Mouse (Mus musculus) spleen, adult 2 months (tissue): Measurements from ENCODE around the gene Gng12. TPM values are rescaled to one million over a fixed set of nuclear protein-coding genes. Genes with fewer than 3 reads are reported as not detected.
A peak's percentile ranks its signal among the peaks of the same experiment; 100 is the strongest.

Source experiments
- DNase-seq, 2 experiments: peaks; one replicate each; pipeline versions ENCODE4 v3.0.0 to v3.0.0-alpha.2; 2012 to 2021; ENCODE audit warnings: low spot score in 2 of 2, low read depth in 1 of 2
- H3K27ac ChIP-seq: fragments of 200-500 bp; 2 replicates; pipeline ENCODE4 v1.5.1; 2012; ENCODE audit warnings: low read length, inconsistent platforms; ENCODE audit not compliant: insufficient read depth
- H3K27me3 ChIP-seq: fragments of 200-500 bp; 2 replicates; pipeline ENCODE4 v1.6.1; 2012; ENCODE audit warnings: mild to moderate bottlenecking, moderate library complexity, low read length, inconsistent platforms; ENCODE audit not compliant: control insufficient read depth, insufficient read depth
- H3K36me3 ChIP-seq: fragments of 200-500 bp; 2 replicates; pipeline ENCODE4 v1.6.1; 2012; ENCODE audit warnings: mild to moderate bottlenecking, low read length, inconsistent platforms; ENCODE audit not compliant: control insufficient read depth, insufficient read depth
- H3K4me1 ChIP-seq: fragments of 200-500 bp; 2 replicates; pipeline ENCODE4 v1.6.1; 2011; ENCODE audit warnings: inconsistent platforms; ENCODE audit not compliant: control insufficient read depth, insufficient read depth, insufficient read length
- H3K4me3 ChIP-seq: fragments of 200-500 bp; 2 replicates; pipeline ENCODE4 v1.5.1; 2011; ENCODE audit warnings: mild to moderate bottlenecking, inconsistent platforms; ENCODE audit not compliant: insufficient read depth, insufficient read length; ENCODE audit errors: extremely low read depth
- CTCF ChIP-seq: fragments of 200-500 bp; IDR thresholded peaks from 2 replicates; pipeline ENCODE4 v1.5.1; 2011; ENCODE audit warnings: mild to moderate bottlenecking, inconsistent platforms; ENCODE audit not compliant: insufficient read depth, insufficient read length, insufficient replicate concordance; ENCODE audit errors: extremely low read depth
- POLR2A ChIP-seq: fragments of 200-500 bp; IDR thresholded peaks from 2 replicates; pipeline ENCODE4 v1.6.1; 2011; ENCODE audit warnings: low read depth, low read length, inconsistent platforms
- WGBS: fragments of 180-500 bp; shearing (Covaris S2); methylation state at CpG from one replicate; pipeline ENCODE4 v1.1.7; 2018; 5-methylcytosine and 5-hydroxymethylcytosine counted together
- polyA plus RNA-seq: library from polyadenylated mRNA; depleted of rRNA; stranded (reverse); fragments of >200 nt; gene quantifications from 2 replicates; pipeline ENCODE4 v1.2.3, GENCODE M21; 2012

Gene Gng12
- polyA plus RNA-seq, 1 experiment: 6.9 TPM

DNA sequence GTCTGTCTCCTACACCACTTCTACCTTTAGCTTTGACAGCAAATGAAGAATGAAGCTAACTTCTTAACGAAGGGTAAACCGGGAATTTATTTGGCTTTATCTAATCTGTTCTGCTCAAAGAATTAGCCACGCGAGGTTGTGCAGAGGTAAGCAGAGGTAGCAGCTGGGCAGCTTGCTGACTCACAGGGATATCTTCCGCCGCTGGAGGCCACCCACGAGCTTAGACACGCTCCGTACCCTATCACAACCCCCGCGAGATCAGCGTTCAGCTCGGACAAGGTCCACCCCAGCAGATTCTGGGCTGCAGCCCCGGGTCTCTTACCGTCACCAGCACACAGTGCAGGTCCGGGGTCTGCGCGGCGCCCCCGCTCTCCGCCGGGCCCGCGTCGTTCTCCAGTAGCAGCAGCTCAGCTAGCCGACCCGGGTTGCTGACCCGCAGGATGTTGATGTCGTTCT lies 140.2 kb downstream of the Gng12 start:
- DNase-seq: peak; percentile 47 to 80
- Histone ChIP-seq H3K36me3 (peaks cover 5% of the 10 kb centered on the region; the same call in 1 of the 2 replicates), H3K4me3 (peak overlapping the region; percentile 82), H3K27me3 (no peaks in the 10 kb centered on the region; the same call in 1 of the 2 replicates), H3K4me1 (0 out of 2 replicates have a peak, but pooled peaks cover 4% of the 10 kb centered on the region), H3K27ac (peak overlapping the region; percentile 68)
- under 1% methylated on average over 29 of the region's 29 CpGs for WGBS
- TF ChIP-seq CTCF (peak; percentile 69; the same call in 1 of the 2 replicates), POLR2A (no peak)

DNA sequence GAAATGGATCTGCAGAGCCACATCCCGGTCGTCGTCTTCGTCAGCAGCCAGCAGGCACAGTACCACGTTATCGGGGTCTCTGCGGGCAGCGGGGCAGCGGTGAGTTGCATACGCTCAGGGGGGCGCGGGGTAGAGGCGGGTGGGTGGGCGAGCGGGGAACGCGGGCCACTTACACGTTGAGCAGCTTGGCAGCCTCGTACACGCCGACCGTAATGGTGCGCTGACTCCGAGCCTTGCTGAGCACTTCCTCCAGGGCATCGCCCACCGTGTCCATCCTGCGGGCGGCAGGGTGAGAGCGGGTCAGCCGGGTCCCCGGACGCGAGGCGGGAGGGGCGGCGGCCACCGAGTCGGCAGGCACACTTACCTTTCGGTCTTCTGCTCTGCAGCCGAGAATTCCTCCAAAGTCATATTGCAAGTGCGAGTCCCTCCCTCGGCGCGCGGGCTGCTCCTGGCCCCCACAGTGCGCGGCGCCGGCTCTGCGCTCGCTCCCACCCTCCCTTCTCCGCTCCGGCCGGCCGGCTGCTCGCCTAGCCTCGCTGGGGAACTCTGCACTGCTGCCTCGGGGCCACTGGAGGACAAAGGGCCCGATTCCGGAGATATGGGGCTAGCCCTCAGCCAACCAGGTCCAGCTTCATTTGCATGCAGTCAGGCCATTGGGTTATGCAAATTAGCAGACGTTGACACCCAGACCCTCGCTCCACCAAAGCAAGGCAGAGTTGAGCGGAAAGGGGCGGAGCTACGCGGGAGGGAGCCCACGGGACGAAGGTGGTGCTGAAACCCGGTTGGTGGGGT lies 140.8 kb downstream of the Gng12 start, which contains the start of gene Gadd45a:
Gene Gadd45a, minus strand, starts transcription at position 621 of the 792 bp plus-strand sequence.
- Histone ChIP-seq H3K36me3 (peaks cover 5% of the 10 kb centered on the region; the same call in 1 of the 2 replicates), H3K27me3 (no peaks in the 10 kb centered on the region; the same call in 1 of the 2 replicates), H3K4me3 (peak within 1 kb of the TSS; percentile 82), H3K27ac (peak within 1 kb of the TSS; percentile 68), H3K4me1 (0 out of 2 replicates have a peak, but pooled peaks cover 4% of the 10 kb centered on the region)
- peak; percentile 92 to 93 for DNase-seq
- TF ChIP-seq POLR2A (peak; percentile 98), CTCF (no peak)
- WGBS: under 1% methylated on average over 69 of the region's 69 CpGs

GRCm38 (mm10) chr6:67038964-67039363 lies 142.8 kb downstream of the Gng12 start:
- Histone ChIP-seq H3K27ac (no peak overlapping the region), H3K27me3 (no peaks in the 10 kb centered on the region; the same call in 1 of the 2 replicates), H3K36me3 (peaks cover 5% of the 10 kb centered on the region; the same call in 1 of the 2 replicates), H3K4me1 (0 out of 2 replicates have a peak, but pooled peaks cover 4% of the 10 kb centered on the region), H3K4me3 (no peak overlapping the region)
- 94% methylated on average over 2 of the region's 3 CpGs for WGBS
- no peak for DNase-seq
- TF ChIP-seq CTCF (no peak), POLR2A (no peak)

DNA sequence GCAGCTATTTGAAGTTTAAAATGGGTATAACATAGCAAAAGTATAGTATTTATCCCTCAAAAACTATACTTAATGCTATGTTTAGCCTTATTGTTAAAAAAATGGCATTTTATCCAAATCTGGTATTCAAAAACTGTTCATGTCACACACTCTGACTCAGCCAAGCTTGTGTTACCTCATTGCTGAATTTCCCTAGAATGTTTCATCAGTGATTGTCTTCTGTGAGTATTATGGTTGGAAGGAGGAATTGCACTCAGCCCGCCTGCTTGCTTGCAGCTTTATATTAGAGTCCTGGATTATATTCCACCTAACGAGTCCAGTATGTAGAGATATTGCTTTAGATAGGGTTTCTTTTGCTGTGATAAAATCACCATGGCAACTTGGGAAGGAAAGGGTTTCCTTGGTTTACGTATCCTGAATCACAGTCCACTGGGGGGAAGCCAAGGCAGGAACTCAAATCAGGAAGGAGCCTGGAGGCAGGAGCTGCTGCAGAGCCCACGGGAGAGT lies 144.8 kb downstream of the Gng12 start:
- H3K4me1 ChIP-seq: 0 out of 2 replicates have a peak, but pooled peaks cover under 1% of the 10 kb centered on the region
- no peaks in the 10 kb centered on the region for H3K36me3 ChIP-seq
- no peak overlapping the region for H3K27ac ChIP-seq
- H3K4me3 ChIP-seq: no peak overlapping the region
- 82% methylated on average over 4 of the region's 4 CpGs for WGBS
- DNase-seq: no peak
- TF ChIP-seq CTCF (no peak), POLR2A (no peak)
- H3K27me3 ChIP-seq: no peaks in the 10 kb centered on the region; the same call in 1 of the 2 replicates

- no peak for DNase-seq
- WGBS: 75% methylated on average over 3 of the region's 3 CpGs
- no peak for TF ChIP-seq POLR2A
- no peak for TF ChIP-seq CTCF
- H3K36me3 ChIP-seq: no peaks in the 10 kb centered on the region
- H3K4me1 ChIP-seq: no peaks in the 10 kb centered on the region
- H3K27me3 ChIP-seq: no peaks in the 10 kb centered on the region
- H3K4me3 ChIP-seq: no peak overlapping the region
- no peak overlapping the region for H3K27ac ChIP-seq
These were observed 149.2 kb downstream of the Gng12 start for GRCm38 (mm10) chr6:67045424-67045823.

- H3K36me3 ChIP-seq: no peaks in the 10 kb centered on the region
- 82% methylated on average over 3 of the region's 3 CpGs for WGBS
- no peaks in the 10 kb centered on the region for H3K4me1 ChIP-seq
- DNase-seq: no peak
- TF ChIP-seq CTCF (no peak), POLR2A (no peak)
- no peak overlapping the region for H3K27ac ChIP-seq
- no peak overlapping the region for H3K4me3 ChIP-seq
- H3K27me3 ChIP-seq: no peaks in the 10 kb centered on the region
These were observed 150.7 kb downstream of the Gng12 start for GRCm38 (mm10) chr6:67046937-67047336.
